Mouse (Mus musculus) embryonic facial prominence, embryonic 12.5 days (tissue): ENCODE data around the gene Gpsm3. TPM values are rescaled to one million over a fixed set of nuclear protein-coding genes. Genes with fewer than 3 reads are reported as not detected.
A peak's percentile ranks its signal among the peaks of the same experiment; 100 is the strongest.
"Not testable (repeated sequence)": the region's sequence is repeated elsewhere in the genome, so short reads cannot be mapped to it uniquely, and the experiment has no call there.

ENCODE experiments used
- ATAC-seq: fragments of 200-750 bp; cut with Nextera tagmentation; 2 replicates; pipeline ENCODE4 v1.8.0; 2017; ENCODE audit not compliant: insufficient number of reproducible peaks, insufficient read depth, low FRiP score, low TSS enrichment
- H3K27ac ChIP-seq: fragments of 300-500 bp; sonication (generic); 2 replicates; pipeline ENCODE4 v1.5.1; 2016; ENCODE audit warnings: mild to moderate bottlenecking
- H3K27me3 ChIP-seq: fragments of 300-500 bp; sonication (generic); 2 replicates; pipeline ENCODE4 v1.6.1; 2016; ENCODE audit warnings: mild to moderate bottlenecking, moderate library complexity
- H3K36me3 ChIP-seq: fragments of 300-500 bp; sonication (generic); 2 replicates; pipeline ENCODE4 v1.6.1; 2016; ENCODE audit warnings: mild to moderate bottlenecking
- H3K4me1 ChIP-seq: fragments of 300-500 bp; sonication (generic); 2 replicates; pipeline ENCODE4 v1.6.1; 2016
- H3K4me2 ChIP-seq: fragments of 300-500 bp; sonication (generic); replicated peaks from 2 replicates; pipeline ENCODE4 v1.6.1; 2016; ENCODE audit warnings: mild to moderate bottlenecking, moderate library complexity
- H3K4me3 ChIP-seq: fragments of 300-500 bp; sonication (generic); 2 replicates; pipeline ENCODE4 v1.5.1; 2016; ENCODE audit warnings: mild to moderate bottlenecking
- H3K9ac ChIP-seq: fragments of 300-500 bp; sonication (generic); 2 replicates; pipeline ENCODE4 v1.6.1; 2016; ENCODE audit warnings: mild to moderate bottlenecking, moderate library complexity
- H3K9me3 ChIP-seq: fragments of 300-500 bp; sonication (generic); 2 replicates; pipeline ENCODE4 v1.6.1; 2016; ENCODE audit warnings: mild to moderate bottlenecking, moderate library complexity
- WGBS: fragments of 180-500 bp; shearing (Covaris S2); methylation state at CpG from one replicate; pipeline ENCODE4 v1.1.7; 2016; 5-methylcytosine and 5-hydroxymethylcytosine counted together
- polyA plus RNA-seq: library from polyadenylated mRNA; unstranded; fragments of >200 nt; fragmentation: Nextera tagmentation; extraction: Ambion mirVana; gene quantifications from 2 replicates; pipeline ENCODE4 v1.2.1, GENCODE M21; 2016

Gene Gpsm3
- 3.5 and 6.3 TPM in 2 replicates for polyA plus RNA-seq

DNA sequence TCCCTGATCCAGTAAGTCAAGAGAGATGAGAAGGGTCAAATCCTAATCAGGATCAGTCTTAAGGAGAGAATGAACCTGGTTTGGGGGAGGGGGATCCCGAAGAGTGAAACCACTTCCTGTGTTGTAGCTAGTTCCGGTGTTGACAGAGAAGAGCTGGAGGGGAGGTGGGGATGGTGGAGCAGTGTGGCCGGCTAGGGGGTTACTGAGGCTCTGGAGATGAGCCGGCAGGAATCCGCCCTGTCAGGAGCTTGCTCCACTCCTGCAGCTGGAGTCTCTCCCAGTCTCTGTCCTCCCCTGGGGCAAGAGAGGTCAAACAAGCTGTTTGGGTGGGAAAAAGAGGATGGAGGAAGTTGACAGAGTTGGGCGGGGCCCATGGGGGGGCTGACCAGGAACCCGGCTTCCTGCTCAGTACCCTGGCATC, at the start of gene Gpsm3:
Gene Gpsm3 (plus strand): TSS at position 126 of the 421 bp plus-strand sequence.
- 8% methylated on average over 5 of the region's 7 CpGs for WGBS
- peak within 1 kb of the TSS; percentile 31; the same call in 1 of the 2 replicates for H3K9ac ChIP-seq
- no peaks in the 10 kb centered on the region for H3K9me3 ChIP-seq
- H3K36me3 ChIP-seq = peaks cover 8% of the 10 kb centered on the region
- peak within 1 kb of the TSS; percentile 99 for H3K27ac ChIP-seq
- no peak for ATAC-seq
- peak within 1 kb of the TSS; percentile 20 for H3K4me2 ChIP-seq
- peaks cover 60% of the 10 kb centered on the region for H3K4me1 ChIP-seq
- no peak within 1 kb of the TSS for H3K4me3 ChIP-seq
- no peaks in the 10 kb centered on the region for H3K27me3 ChIP-seq

DNA sequence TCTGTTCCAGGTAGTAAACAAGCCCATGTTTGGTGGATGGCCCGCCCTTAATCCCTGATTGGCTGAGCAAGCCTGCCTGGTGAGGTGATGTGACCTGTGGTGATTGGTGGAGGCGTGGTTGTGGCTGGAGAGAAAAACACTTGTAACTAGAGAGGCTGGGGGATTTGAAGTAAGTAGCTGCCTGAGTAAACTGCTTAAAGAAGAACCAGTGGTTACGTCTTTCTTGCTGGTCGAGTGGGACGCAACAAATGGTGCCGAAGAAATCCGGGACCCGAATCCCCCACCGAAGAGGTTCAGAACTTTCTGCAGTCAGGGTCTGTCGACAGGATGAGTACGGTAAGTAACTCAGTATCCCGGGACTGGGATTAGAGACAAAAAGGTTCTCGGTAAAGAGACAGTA, 46.0 kb upstream of the Gpsm3 start:
- not testable (repeated sequence) for H3K27ac ChIP-seq, H3K9ac ChIP-seq, H3K4me2 ChIP-seq, ATAC-seq, H3K27me3 ChIP-seq, H3K4me3 ChIP-seq, H3K9me3 ChIP-seq, H3K36me3 ChIP-seq, H3K4me1 ChIP-seq
- 91% methylated on average over 13 of the region's 13 CpGs for WGBS

- WGBS = 89% methylated on average over 1 of the region's 1 CpGs
- no peak for ATAC-seq
- Histone ChIP-seq H3K4me3 (no peak overlapping the region), H3K4me1 (no peaks in the 10 kb centered on the region), H3K27me3 (no peaks in the 10 kb centered on the region), H3K36me3 (no peaks in the 10 kb centered on the region), H3K27ac (no peak overlapping the region), H3K4me2 (no peak overlapping the region), H3K9ac (no peak overlapping the region), H3K9me3 (no peaks in the 10 kb centered on the region)
Measured at GRCm38 (mm10) chr17:34546797-34547196, 42.8 kb upstream of the Gpsm3 start.

- H3K9me3 ChIP-seq = no peaks in the 10 kb centered on the region
- no peak overlapping the region for H3K27ac ChIP-seq
Measured at GRCm38 (mm10) chr17:34547601-34548000, 42.0 kb upstream of the Gpsm3 start.

GRCm38 (mm10) chr17:34549156-34549555, 40.5 kb upstream of the Gpsm3 start:
- Histone ChIP-seq H3K4me2 (no peak overlapping the region), H3K27me3 (no peaks in the 10 kb centered on the region), H3K36me3 (no peaks in the 10 kb centered on the region), H3K27ac (no peak overlapping the region), H3K9me3 (no peaks in the 10 kb centered on the region), H3K9ac (no peak overlapping the region), H3K4me1 (no peaks in the 10 kb centered on the region), H3K4me3 (no peak overlapping the region)
- ATAC-seq = no peak
- whole genome bisulfite sequencing = 82% methylated on average over 3 of the region's 3 CpGs

More at GRCm38 (mm10) chr17:34547601-34548000, 42.0 kb upstream of the Gpsm3 start:
- Histone ChIP-seq H3K4me2 (no peak overlapping the region), H3K4me1 (no peaks in the 10 kb centered on the region), H3K4me3 (no peak overlapping the region), H3K27me3 (no peaks in the 10 kb centered on the region), H3K36me3 (no peaks in the 10 kb centered on the region), H3K9ac (no peak overlapping the region)
- 88% methylated on average over 4 of the region's 4 CpGs for WGBS
- ATAC-seq = no peak

DNA sequence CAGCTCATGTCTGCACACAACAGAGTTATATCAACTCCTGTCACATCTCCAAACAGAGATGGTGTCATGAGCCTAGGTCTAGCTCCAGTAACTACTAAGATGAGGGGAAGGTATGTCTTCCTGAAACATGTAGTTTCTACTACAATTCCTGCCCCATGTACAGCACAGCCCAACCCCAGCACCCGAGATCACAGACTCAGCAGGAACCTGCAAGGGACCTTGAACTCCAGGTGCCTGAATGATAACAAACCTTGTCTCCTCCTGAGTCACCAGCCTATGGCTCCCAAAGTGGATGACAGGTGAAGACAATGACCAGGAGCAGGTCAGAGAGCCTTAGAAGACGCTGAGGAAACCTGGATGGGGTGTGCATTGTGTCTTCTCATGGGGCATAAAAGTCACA, 39.8 kb upstream of the Gpsm3 start:
- ATAC-seq = no peak
- H3K36me3 ChIP-seq = no peaks in the 10 kb centered on the region
- H3K9ac ChIP-seq = no peak overlapping the region
- no peak overlapping the region for H3K4me3 ChIP-seq
- H3K27me3 ChIP-seq = no peaks in the 10 kb centered on the region
- no peaks in the 10 kb centered on the region for H3K9me3 ChIP-seq
- H3K4me1 ChIP-seq = no peaks in the 10 kb centered on the region
- H3K4me2 ChIP-seq = no peak overlapping the region
- 73% methylated on average over 2 of the region's 2 CpGs for WGBS
- H3K27ac ChIP-seq = no peak overlapping the region

DNA sequence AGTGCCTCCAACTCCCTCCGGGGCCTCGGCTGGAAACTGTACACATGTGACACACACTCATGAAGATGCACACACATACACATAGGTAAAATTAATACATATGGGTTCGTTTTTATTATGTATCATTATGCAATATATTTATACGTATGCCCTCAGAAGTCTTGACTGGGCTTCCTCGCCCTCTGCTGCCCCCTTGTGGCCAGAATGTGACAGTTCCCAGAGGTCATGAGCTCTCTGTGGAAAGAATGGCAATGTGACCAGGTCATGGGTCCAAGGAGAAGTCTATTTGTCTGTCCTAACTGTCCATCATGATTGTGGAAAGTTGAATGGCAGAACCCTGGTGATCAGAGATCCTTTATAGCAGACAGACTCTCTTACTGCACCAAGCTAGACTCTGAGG, 34.1 kb upstream of the Gpsm3 start:
- no peak for ATAC-seq
- 27% methylated on average over 5 of the region's 5 CpGs for WGBS
- no peak overlapping the region for H3K4me3 ChIP-seq

DNA sequence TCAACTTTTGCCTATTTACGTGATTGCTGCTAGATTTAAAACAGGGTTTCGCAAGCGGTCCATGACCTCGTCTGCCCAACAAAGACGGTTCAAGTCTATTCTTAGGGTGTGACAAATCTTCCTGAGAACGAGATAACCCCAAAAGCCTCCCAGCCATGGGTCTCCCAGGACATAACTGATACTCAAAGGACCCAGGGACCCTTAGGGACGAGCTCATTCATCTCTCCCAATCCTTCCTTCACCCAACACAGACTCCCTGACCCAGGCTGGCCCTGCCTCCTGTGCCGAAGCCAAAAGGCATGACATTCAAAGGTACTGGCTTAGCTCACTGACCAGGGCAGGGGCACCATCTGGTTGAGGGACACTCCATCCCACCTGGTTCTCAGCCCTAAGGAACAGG, 33.2 kb upstream of the Gpsm3 start:
- H3K4me3 ChIP-seq = no peak overlapping the region
- H3K36me3 ChIP-seq = no peaks in the 10 kb centered on the region
- whole genome bisulfite sequencing = 82% methylated on average over 8 of the region's 8 CpGs
- no peak for ATAC-seq
- H3K9me3 ChIP-seq = no peaks in the 10 kb centered on the region
- no peaks in the 10 kb centered on the region for H3K4me1 ChIP-seq
- H3K27ac ChIP-seq = no peak overlapping the region
- no peaks in the 10 kb centered on the region for H3K27me3 ChIP-seq
- H3K4me2 ChIP-seq = no peak overlapping the region
- no peak overlapping the region for H3K9ac ChIP-seq

More for the DNA sequence above, 34.1 kb upstream of the Gpsm3 start:
- Histone ChIP-seq H3K36me3 (no peaks in the 10 kb centered on the region), H3K9me3 (no peaks in the 10 kb centered on the region), H3K4me2 (no peak overlapping the region), H3K4me1 (no peaks in the 10 kb centered on the region), H3K9ac (no peak overlapping the region), H3K27ac (no peak overlapping the region), H3K27me3 (no peaks in the 10 kb centered on the region)

GRCm38 (mm10) chr17:34557411-34557810, 32.2 kb upstream of the Gpsm3 start:
- no peaks in the 10 kb centered on the region for H3K36me3 ChIP-seq
- WGBS = 77% methylated on average over 11 of the region's 11 CpGs
- no peak for ATAC-seq
- H3K9ac ChIP-seq = no peak overlapping the region
- no peak overlapping the region for H3K27ac ChIP-seq
- H3K27me3 ChIP-seq = no peaks in the 10 kb centered on the region
- no peak overlapping the region for H3K4me2 ChIP-seq
- H3K4me1 ChIP-seq = no peaks in the 10 kb centered on the region
- no peak overlapping the region for H3K4me3 ChIP-seq
- no peaks in the 10 kb centered on the region for H3K9me3 ChIP-seq

DNA sequence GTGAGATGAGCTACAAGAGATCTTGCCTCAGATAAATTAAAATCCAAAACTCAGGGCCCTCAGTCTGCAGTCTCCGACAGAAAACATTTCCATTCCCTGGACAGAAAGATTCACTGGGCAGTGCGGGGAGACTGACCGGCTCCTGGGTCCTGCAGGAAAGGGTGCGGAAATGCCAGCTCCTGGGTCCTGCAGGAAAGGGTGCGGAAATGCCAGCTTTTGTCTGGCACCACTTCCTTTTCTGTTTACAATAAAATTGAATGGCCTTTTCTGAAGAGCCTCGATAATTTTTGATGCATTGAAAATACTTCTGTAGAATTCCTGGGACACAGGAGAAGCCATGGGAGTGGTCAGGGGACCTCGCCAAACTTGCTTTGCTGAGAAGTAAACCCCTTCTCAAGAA, 30.5 kb upstream of the Gpsm3 start:
- H3K36me3 ChIP-seq = no peaks in the 10 kb centered on the region
- H3K4me1 ChIP-seq = peaks cover 3% of the 10 kb centered on the region
- ATAC-seq = no peak
- no peak overlapping the region for H3K27ac ChIP-seq
- H3K4me2 ChIP-seq = no peak overlapping the region
- no peaks in the 10 kb centered on the region for H3K9me3 ChIP-seq
- no peaks in the 10 kb centered on the region for H3K27me3 ChIP-seq
- H3K4me3 ChIP-seq = no peak overlapping the region
- H3K9ac ChIP-seq = no peak overlapping the region
- 78% methylated on average over 7 of the region's 7 CpGs for WGBS

DNA sequence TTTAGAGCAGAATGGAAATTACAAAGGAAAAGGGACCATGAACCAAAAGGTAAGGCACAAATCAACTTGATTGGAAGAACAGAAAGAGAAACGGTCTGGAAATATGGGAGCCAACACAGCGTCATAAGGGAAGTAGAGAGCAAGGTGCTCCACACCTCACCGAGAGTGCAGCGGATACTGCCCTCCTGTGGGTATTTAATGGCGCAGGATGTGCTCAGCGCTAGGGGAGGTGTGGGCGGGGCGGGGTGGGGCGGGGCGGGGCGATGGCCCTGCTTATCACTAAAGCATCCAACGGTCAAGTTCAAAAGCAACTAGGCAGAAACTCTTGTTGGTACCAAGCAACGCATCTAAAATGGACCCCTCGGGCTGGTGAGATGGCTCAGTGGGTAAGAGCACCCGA, 29.7 kb upstream of the Gpsm3 start:
- WGBS = 30% methylated on average over 15 of the region's 15 CpGs
- H3K9me3 ChIP-seq = no peaks in the 10 kb centered on the region
- H3K27me3 ChIP-seq = no peaks in the 10 kb centered on the region
- no peaks in the 10 kb centered on the region for H3K36me3 ChIP-seq
- no peak for ATAC-seq
- no peak overlapping the region for H3K9ac ChIP-seq
- no peak overlapping the region for H3K4me2 ChIP-seq
- no peak overlapping the region for H3K4me3 ChIP-seq
- H3K27ac ChIP-seq = no peak overlapping the region
- peaks cover 8% of the 10 kb centered on the region for H3K4me1 ChIP-seq

DNA sequence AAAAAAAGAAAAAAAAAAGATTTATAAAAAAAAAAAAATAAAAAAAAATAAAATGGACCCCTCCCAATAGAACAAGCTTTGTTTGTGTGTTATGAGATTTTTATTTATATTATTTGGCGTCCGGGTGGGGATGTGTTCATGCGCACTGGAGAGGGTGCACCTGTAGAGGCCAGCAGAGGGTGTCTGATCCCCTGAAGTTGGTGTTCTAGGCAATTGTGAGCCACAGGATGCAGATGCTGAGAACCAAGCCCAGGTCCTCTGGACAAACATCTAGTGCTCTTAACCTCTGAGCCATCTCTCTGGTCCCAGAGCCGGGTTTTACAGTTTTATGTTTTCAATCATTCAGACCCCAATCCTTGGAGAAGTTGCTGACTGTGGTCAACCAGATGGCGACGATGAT, 29.2 kb upstream of the Gpsm3 start:
- H3K36me3 ChIP-seq = no peaks in the 10 kb centered on the region
- H3K4me1 ChIP-seq = peaks cover 8% of the 10 kb centered on the region
- ATAC-seq = no peak
- no peak overlapping the region for H3K9ac ChIP-seq
- no peaks in the 10 kb centered on the region for H3K9me3 ChIP-seq
- H3K4me2 ChIP-seq = no peak overlapping the region
- no peak overlapping the region for H3K4me3 ChIP-seq
- WGBS = 88% methylated on average over 6 of the region's 6 CpGs
- no peak overlapping the region for H3K27ac ChIP-seq
- H3K27me3 ChIP-seq = no peaks in the 10 kb centered on the region

- WGBS = 40% methylated on average over 8 of the region's 8 CpGs
- H3K4me3 ChIP-seq = no peak overlapping the region
- H3K27ac ChIP-seq = no peak overlapping the region; the same call in 1 of the 2 replicates
Measured at GRCm38 (mm10) chr17:34561200-34561599, 28.4 kb upstream of the Gpsm3 start.

More at GRCm38 (mm10) chr17:34561200-34561599, 28.4 kb upstream of the Gpsm3 start:
- Histone ChIP-seq H3K9ac (no peak overlapping the region), H3K27me3 (no peaks in the 10 kb centered on the region), H3K9me3 (no peaks in the 10 kb centered on the region), H3K4me1 (peaks cover 8% of the 10 kb centered on the region), H3K4me2 (no peak overlapping the region), H3K36me3 (no peaks in the 10 kb centered on the region)
- ATAC-seq = no peak
